Mouse (Mus musculus): ENCODE results near the gene Rnf185. TPM values are rescaled to one million over a fixed set of nuclear protein-coding genes. Genes with fewer than 3 reads are reported as not detected.

Rnf185 gene
- polyA plus RNA-seq, 1 experiment from 2014 or later, result 9.7 TPM

DNA sequence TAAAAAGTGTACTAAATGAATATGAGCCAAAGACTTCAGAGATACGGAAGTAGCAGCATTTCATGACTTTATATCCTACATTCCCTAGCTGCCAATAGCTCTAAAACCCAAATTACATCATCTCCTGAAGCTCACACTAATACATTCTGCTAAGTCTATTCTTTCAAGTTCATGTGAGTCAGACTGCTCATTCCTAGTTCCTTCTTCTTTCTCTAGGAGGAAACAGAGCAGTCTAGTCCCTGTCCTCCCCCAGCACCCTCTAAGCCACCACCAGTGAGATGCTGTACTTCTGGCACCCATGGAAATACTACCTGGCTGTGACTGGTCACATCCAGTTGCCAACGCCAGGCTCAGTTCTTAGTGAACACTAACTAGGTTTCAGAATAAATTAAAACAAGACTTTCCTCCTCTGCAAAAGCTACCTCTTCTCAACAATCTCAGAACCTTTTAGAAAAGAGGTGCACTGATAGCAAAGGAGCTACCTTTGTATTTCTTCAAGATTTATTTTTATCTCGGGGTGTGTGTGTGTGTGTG lies 24.4 kb downstream of the Rnf185 start:
- ATAC-seq (no peak), DNase-seq (no peak)
- no peaks in the 10 kb centered on the region for H3K9me3 ChIP-seq (ENCODE audit: low read length)
- no peak overlapping the region for H3K9ac ChIP-seq (replicated peaks)
- H3K36me3 ChIP-seq (replicated peaks; ENCODE audit: insufficient read depth, low read length), result peaks cover 10% of the 10 kb centered on the region
- H3K4me2 ChIP-seq (ENCODE audit: low read depth, low read length), result no peak overlapping the region
- H3K27me3 ChIP-seq (ENCODE audit: insufficient read depth, low read length), result no peaks in the 10 kb centered on the region
- H3K4me3 ChIP-seq (ENCODE audit: low read depth, low read length), result no peak overlapping the region
- WGBS (ENCODE audit: insufficient replicate concordance), result 75% methylated on average over 3 of the region's 3 CpGs
- 0 out of 2 replicates have a peak, but pooled peaks cover 2% of the 10 kb centered on the region for H3K4me1 ChIP-seq (ENCODE audit: insufficient read depth)
- no peak for TF ChIP-seq CTCF (IDR thresholded peaks at IDR 0.05; ENCODE audit: low read depth)
- no peak for TF ChIP-seq EP300 (IDR thresholded peaks at IDR 0.05; ENCODE audit: low read depth)
- no peak overlapping the region for H3K27ac ChIP-seq (ENCODE audit: low read depth)

GRCm38 (mm10) chr11:3422242-3422641 lies 29.9 kb downstream of the Rnf185 start:
- peaks cover 3% of the 10 kb centered on the region; the same call in 1 of the 2 replicates for H3K4me1 ChIP-seq (ENCODE audit: insufficient read depth)
- H3K27ac ChIP-seq (ENCODE audit: low read depth), result no peak overlapping the region
- no peak overlapping the region for H3K9ac ChIP-seq (replicated peaks)
- ATAC-seq (no peak), DNase-seq (no peak)
- H3K27me3 ChIP-seq (ENCODE audit: insufficient read depth, low read length), result no peaks in the 10 kb centered on the region
- WGBS (ENCODE audit: insufficient replicate concordance), result 72% methylated on average over 4 of the region's 4 CpGs
- no peaks in the 10 kb centered on the region for H3K9me3 ChIP-seq (ENCODE audit: low read length)
- H3K4me2 ChIP-seq (ENCODE audit: low read depth, low read length), result no peak overlapping the region
- H3K36me3 ChIP-seq (replicated peaks; ENCODE audit: insufficient read depth, low read length), result peaks cover 34% of the 10 kb centered on the region
- H3K4me3 ChIP-seq (ENCODE audit: low read depth, low read length), result no peak overlapping the region
- TF ChIP-seq CTCF (IDR thresholded peaks at IDR 0.05; ENCODE audit: low read depth) (no peak), EP300 (IDR thresholded peaks at IDR 0.05; ENCODE audit: low read depth) (no peak)

DNA sequence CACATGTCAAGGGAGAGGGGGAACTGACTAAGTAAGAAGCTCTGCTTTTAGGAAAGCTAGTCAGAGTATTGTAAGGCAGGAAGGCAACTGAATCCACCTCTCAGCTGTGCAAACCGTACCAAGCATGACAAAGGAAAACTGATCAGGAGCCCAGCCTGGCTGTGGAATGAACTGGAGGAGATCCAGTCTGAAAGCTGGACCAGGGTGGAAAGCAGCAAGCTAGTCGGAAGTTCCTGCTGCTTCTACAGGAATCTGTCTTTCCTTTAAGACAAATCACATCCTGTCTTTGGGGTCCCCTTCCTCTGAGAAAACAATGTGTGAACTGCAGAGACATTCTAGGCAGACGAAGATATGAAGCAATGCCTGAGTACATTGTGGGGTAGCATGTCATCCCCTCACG lies 33.4 kb downstream of the Rnf185 start:
- Histone ChIP-seq H3K4me2 (ENCODE audit: low read depth, low read length) (no peak overlapping the region), H3K4me3 (ENCODE audit: low read depth, low read length) (no peak overlapping the region), H3K9me3 (ENCODE audit: low read length) (no peaks in the 10 kb centered on the region), H3K9ac (replicated peaks) (no peak overlapping the region), H3K36me3 (replicated peaks; ENCODE audit: insufficient read depth, low read length) (peaks cover 43% of the 10 kb centered on the region), H3K4me1 (ENCODE audit: insufficient read depth) (peaks cover 3% of the 10 kb centered on the region; the same call in 1 of the 2 replicates), H3K27ac (ENCODE audit: low read depth) (peak overlapping the region; percentile 12; the same call in 1 of the 2 replicates), H3K27me3 (ENCODE audit: insufficient read depth, low read length) (no peaks in the 10 kb centered on the region)
- DNase-seq (no peak), ATAC-seq (0 out of 2 replicates have a peak, but pooled peaks have one; percentile 29)
- TF ChIP-seq CTCF (IDR thresholded peaks at IDR 0.05; ENCODE audit: low read depth), result no peak
- TF ChIP-seq EP300 (IDR thresholded peaks at IDR 0.05; ENCODE audit: low read depth), result no peak
- WGBS (ENCODE audit: insufficient replicate concordance), result 51% methylated on average over 4 of the region's 4 CpGs

- H3K9ac ChIP-seq (replicated peaks), result no peak overlapping the region
- 50% methylated on average over 6 of the region's 6 CpGs for WGBS (ENCODE audit: insufficient replicate concordance)
- H3K36me3 ChIP-seq (replicated peaks; ENCODE audit: insufficient read depth, low read length), result peaks cover 41% of the 10 kb centered on the region
- H3K27me3 ChIP-seq (ENCODE audit: insufficient read depth, low read length), result no peaks in the 10 kb centered on the region
- ATAC-seq (no peak), DNase-seq (no peak)
- no peaks in the 10 kb centered on the region for H3K9me3 ChIP-seq (ENCODE audit: low read length)
- TF ChIP-seq CTCF (IDR thresholded peaks at IDR 0.05; ENCODE audit: low read depth), result no peak
- TF ChIP-seq EP300 (IDR thresholded peaks at IDR 0.05; ENCODE audit: low read depth), result no peak
- H3K4me3 ChIP-seq (ENCODE audit: low read depth, low read length), result no peak overlapping the region
- peaks cover 3% of the 10 kb centered on the region; the same call in 1 of the 2 replicates for H3K4me1 ChIP-seq (ENCODE audit: insufficient read depth)
- no peak overlapping the region for H3K4me2 ChIP-seq (ENCODE audit: low read depth, low read length)
- 0 out of 2 replicates have a peak overlapping the region, but pooled peaks have one; percentile 30 for H3K27ac ChIP-seq (ENCODE audit: low read depth)
These were observed 34.4 kb downstream of the Rnf185 start for GRCm38 (mm10) chr11:3417795-3418194.

- Histone ChIP-seq H3K4me2 (ENCODE audit: low read depth, low read length) (no peak overlapping the region), H3K27me3 (ENCODE audit: insufficient read depth, low read length) (no peaks in the 10 kb centered on the region), H3K9me3 (ENCODE audit: low read length) (no peaks in the 10 kb centered on the region), H3K4me1 (ENCODE audit: insufficient read depth) (peaks cover 3% of the 10 kb centered on the region; the same call in 1 of the 2 replicates), H3K27ac (ENCODE audit: low read depth) (no peak overlapping the region), H3K9ac (replicated peaks) (no peak overlapping the region), H3K36me3 (replicated peaks; ENCODE audit: insufficient read depth, low read length) (peaks cover 39% of the 10 kb centered on the region), H3K4me3 (ENCODE audit: low read depth, low read length) (no peak overlapping the region)
- TF ChIP-seq EP300 (IDR thresholded peaks at IDR 0.05; ENCODE audit: low read depth) (no peak), CTCF (IDR thresholded peaks at IDR 0.05; ENCODE audit: low read depth) (no peak)
- ATAC-seq (no peak), DNase-seq (no peak)
- 85% methylated on average over 3 of the region's 3 CpGs for WGBS (ENCODE audit: insufficient replicate concordance)
These were observed 35.8 kb downstream of the Rnf185 start for GRCm38 (mm10) chr11:3416399-3416798.

GRCm38 (mm10) chr11:3412111-3412510 lies 40.1 kb downstream of the Rnf185 start:
- Histone ChIP-seq H3K27me3 (ENCODE audit: insufficient read depth, low read length) (no peaks in the 10 kb centered on the region), H3K4me3 (ENCODE audit: low read depth, low read length) (no peak overlapping the region), H3K27ac (ENCODE audit: low read depth) (no peak overlapping the region), H3K4me2 (ENCODE audit: low read depth, low read length) (no peak overlapping the region), H3K36me3 (replicated peaks; ENCODE audit: insufficient read depth, low read length) (peaks cover 16% of the 10 kb centered on the region), H3K9me3 (ENCODE audit: low read length) (no peaks in the 10 kb centered on the region), H3K4me1 (ENCODE audit: insufficient read depth) (peaks cover 13% of the 10 kb centered on the region), H3K9ac (replicated peaks) (no peak overlapping the region)
- no peak for DNase-seq
- no peak for TF ChIP-seq EP300 (IDR thresholded peaks at IDR 0.05; ENCODE audit: low read depth)
- no peak for TF ChIP-seq CTCF (IDR thresholded peaks at IDR 0.05; ENCODE audit: low read depth)
- WGBS (ENCODE audit: insufficient replicate concordance), result 76% methylated on average over 3 of the region's 3 CpGs
- no peak for ATAC-seq
